Mouse (Mus musculus): ENCODE data around the gene Trib3. TPM values are rescaled to one million over a fixed set of nuclear protein-coding genes. Genes with fewer than 3 reads are reported as not detected.

Trib3 gene
- total RNA-seq, 2 experiments from 2014 or later: 0.66 to 0.76 TPM

Other genes starting within 250 kb of the Trib3 start
- gene Srxn1, start 238.5 kb downstream of the Trib3 start, total RNA-seq (2021): 10 to 100 TPM; 85.6 to 96.7 TPM
- 1 to 10 TPM in 1 of 2 experiments, under 1 TPM in 1; 0.76 to 1.1 TPM for gene Tcf15, start 200.5 kb downstream of the Trib3 start, total RNA-seq (2021)
- gene Csnk2a1, start 117.2 kb downstream of the Trib3 start, total RNA-seq (2021): 100 to 1,000 TPM; 100 to 107 TPM
- gene Tbc1d20, start 50.2 kb downstream of the Trib3 start, total RNA-seq (2021): 10 to 100 TPM; 56.0 to 57.0 TPM
- gene Rbck1, start 11.4 kb downstream of the Trib3 start, total RNA-seq (2021): 100 to 1,000 TPM; 101 to 117 TPM
- gene Nrsn2, start 32.6 kb upstream of the Trib3 start, total RNA-seq (2021): 10 to 100 TPM; 73.5 to 90.0 TPM
- 10 to 100 TPM; 14.0 to 15.6 TPM for gene Sox12, start 54.0 kb upstream of the Trib3 start, total RNA-seq (2021)
- gene Zcchc3, start 71.0 kb upstream of the Trib3 start, total RNA-seq (2021): 1 to 10 TPM; 9.5 to 9.9 TPM
- gene 6820408C15Rik, start 71.6 kb upstream of the Trib3 start, total RNA-seq (2021): 1 to 10 TPM; 2.1 to 2.2 TPM
- gene Defb23, start 120.6 kb upstream of the Trib3 start, total RNA-seq (2021): not detected
- not detected for gene Defb20, start 133.0 kb upstream of the Trib3 start, total RNA-seq (2021)
- gene Defb22, start 146.1 kb upstream of the Trib3 start, total RNA-seq (2021): not detected
- not detected for gene Defb26, start 167.7 kb upstream of the Trib3 start, total RNA-seq (2021)
- gene Defb28, start 174.2 kb upstream of the Trib3 start, total RNA-seq (2021): not detected
- gene Defb29, start 196.1 kb upstream of the Trib3 start, total RNA-seq (2021): not detected
- gene Gm17416, start 225.3 kb upstream of the Trib3 start, total RNA-seq (2021): not detected
- not detected for gene Defb21, start 228.7 kb upstream of the Trib3 start, total RNA-seq (2021)
- not detected for gene Defb19, start 236.3 kb upstream of the Trib3 start, total RNA-seq (2021)